Mouse (Mus musculus) neural tube, embryonic 14.5 days (tissue): Measurements from ENCODE around the gene Siah3. TPM values are rescaled to one million over a fixed set of nuclear protein-coding genes. Genes with fewer than 3 reads are reported as not detected.

Experiments
- ATAC-seq: fragments of 200-750 bp; cut with Nextera tagmentation; 2 replicates; pipeline ENCODE4 v1.8.0; 2017; ENCODE audit warnings: low read depth, mild to moderate bottlenecking, moderate TSS enrichment, moderate library complexity
- H3K27ac ChIP-seq: fragments of 300-500 bp; sonication (generic); 2 replicates; pipeline ENCODE4 v1.5.1; 2014; ENCODE audit warnings: low read depth, mild to moderate bottlenecking, control low read depth, low read length, moderate library complexity, mixed read lengths
- H3K27me3 ChIP-seq: fragments of 300-500 bp; sonication (generic); 2 replicates; pipeline ENCODE4 v1.6.1; 2014; ENCODE audit warnings: low read length; ENCODE audit not compliant: control insufficient read depth, insufficient read depth
- H3K36me3 ChIP-seq: fragments of 300-500 bp; sonication (generic); 2 replicates; pipeline ENCODE4 v1.6.1; 2014; ENCODE audit warnings: low read length, mixed read lengths; ENCODE audit not compliant: control insufficient read depth, insufficient read depth
- H3K4me1 ChIP-seq: fragments of 300-500 bp; sonication (generic); 2 replicates; pipeline ENCODE4 v1.6.1; 2014; ENCODE audit warnings: low read length; ENCODE audit not compliant: control insufficient read depth, insufficient read depth
- H3K4me2 ChIP-seq: fragments of 300-500 bp; sonication (generic); 2 replicates; pipeline ENCODE4 v1.6.1; 2014; ENCODE audit warnings: mild to moderate bottlenecking, low read depth, low read length, control low read depth
- H3K4me3 ChIP-seq: fragments of 300-500 bp; sonication (generic); 2 replicates; pipeline ENCODE4 v1.5.1; 2014; ENCODE audit warnings: low read depth, low read length, control low read depth, mixed read lengths
- H3K9ac ChIP-seq: fragments of 300-500 bp; sonication (generic); replicated peaks from 2 replicates; pipeline ENCODE4 v1.6.1; 2014; ENCODE audit warnings: low read depth, mild to moderate bottlenecking, control low read depth, low read length, mixed read lengths
- H3K9me3 ChIP-seq: fragments of 300-500 bp; sonication (generic); 2 replicates; pipeline ENCODE4 v1.6.1; 2016; ENCODE audit warnings: low read length; ENCODE audit not compliant: control insufficient read depth
- WGBS: fragments of 180-500 bp; shearing (Covaris S2); extraction: QIAGEN DNeasy Blood & Tissue Kit; methylation state at CpG from one replicate; pipeline ENCODE4 v1.1.7; 2014; 5-methylcytosine and 5-hydroxymethylcytosine counted together
- polyA plus RNA-seq: library from polyadenylated mRNA; unstranded; fragments of >200 nt; fragmentation: Nextera tagmentation; extraction: Ambion mirVana; gene quantifications from 2 replicates; pipeline ENCODE4 v1.2.1, GENCODE M21; 2014

The Siah3 gene
- polyA plus RNA-seq, 1 experiment from 2014 or later: 11.1 TPM

GRCm38 (mm10) chr14:75519668-75520067, 63.9 kb downstream of the Siah3 start:
- Histone ChIP-seq H3K27ac (no peak overlapping the region), H3K27me3 (no peaks in the 10 kb centered on the region), H3K9ac (no peak overlapping the region), H3K4me2 (no peak overlapping the region), H3K9me3 (no peaks in the 10 kb centered on the region), H3K36me3 (no peaks in the 10 kb centered on the region), H3K4me3 (no peak overlapping the region), H3K4me1 (peaks cover 11% of the 10 kb centered on the region; the same call in 1 of the 2 replicates)
- ATAC-seq: no peak
- WGBS: 91% methylated on average over 8 of the region's 8 CpGs

GRCm38 (mm10) chr14:75524648-75525047, 68.9 kb downstream of the Siah3 start:
- H3K27ac ChIP-seq: no peak overlapping the region
- no peaks in the 10 kb centered on the region for H3K27me3 ChIP-seq
- H3K36me3 ChIP-seq: no peaks in the 10 kb centered on the region
- H3K4me1 ChIP-seq: peaks cover 11% of the 10 kb centered on the region; the same call in 1 of the 2 replicates
- H3K4me3 ChIP-seq: no peak overlapping the region
- WGBS: 95% methylated on average over 2 of the region's 2 CpGs
- H3K9ac ChIP-seq: no peak overlapping the region
- H3K9me3 ChIP-seq: no peaks in the 10 kb centered on the region
- H3K4me2 ChIP-seq: no peak overlapping the region
- no peak for ATAC-seq

GRCm38 (mm10) chr14:75525376-75526145, 69.8 kb downstream of the Siah3 start:
- 91% methylated on average over 29 of the region's 29 CpGs for WGBS
- no peak for ATAC-seq
- Histone ChIP-seq H3K4me3 (no peak overlapping the region), H3K4me2 (no peak overlapping the region), H3K4me1 (peaks cover 11% of the 10 kb centered on the region; the same call in 1 of the 2 replicates), H3K36me3 (no peaks in the 10 kb centered on the region), H3K27me3 (no peaks in the 10 kb centered on the region), H3K27ac (no peak overlapping the region), H3K9me3 (no peaks in the 10 kb centered on the region), H3K9ac (no peak overlapping the region)

GRCm38 (mm10) chr14:75527464-75528190, 71.8 kb downstream of the Siah3 start:
- Histone ChIP-seq H3K4me2 (no peak overlapping the region), H3K36me3 (no peaks in the 10 kb centered on the region), H3K9me3 (no peaks in the 10 kb centered on the region), H3K4me3 (no peak overlapping the region), H3K9ac (no peak overlapping the region), H3K4me1 (peaks cover 11% of the 10 kb centered on the region), H3K27me3 (no peaks in the 10 kb centered on the region), H3K27ac (peak overlapping the region; percentile 49; the same call in 1 of the 2 replicates)
- 39% methylated on average over 10 of the region's 10 CpGs for WGBS
- ATAC-seq: peak; percentile 84; the same call in 1 of the 2 replicates

GRCm38 (mm10) chr14:75530815-75531353, 75.1 kb downstream of the Siah3 start:
- Histone ChIP-seq H3K27ac (no peak overlapping the region), H3K4me2 (no peak overlapping the region), H3K4me1 (peaks cover 11% of the 10 kb centered on the region), H3K9ac (no peak overlapping the region), H3K36me3 (no peaks in the 10 kb centered on the region), H3K9me3 (no peaks in the 10 kb centered on the region), H3K4me3 (no peak overlapping the region), H3K27me3 (no peaks in the 10 kb centered on the region)
- no peak for ATAC-seq
- WGBS: 71% methylated on average over 7 of the region's 7 CpGs

- ATAC-seq: 0 out of 2 replicates have a peak, but pooled peaks have one; percentile 21
- Histone ChIP-seq H3K4me1 (peaks cover 26% of the 10 kb centered on the region), H3K36me3 (no peaks in the 10 kb centered on the region), H3K4me2 (no peak overlapping the region), H3K9me3 (no peaks in the 10 kb centered on the region), H3K27ac (no peak overlapping the region), H3K9ac (no peak overlapping the region), H3K4me3 (no peak overlapping the region), H3K27me3 (no peaks in the 10 kb centered on the region)
- 29% methylated on average over 2 of the region's 2 CpGs for WGBS
These were observed 83.4 kb downstream of the Siah3 start for GRCm38 (mm10) chr14:75539205-75539604.

- Histone ChIP-seq H3K9me3 (no peaks in the 10 kb centered on the region), H3K27ac (peak overlapping the region; percentile 22; the same call in 1 of the 2 replicates), H3K4me1 (peaks cover 26% of the 10 kb centered on the region), H3K4me3 (no peak overlapping the region), H3K36me3 (no peaks in the 10 kb centered on the region), H3K27me3 (no peaks in the 10 kb centered on the region), H3K9ac (no peak overlapping the region), H3K4me2 (peak overlapping the region; percentile 16; the same call in 1 of the 2 replicates)
- ATAC-seq: peak; percentile 47
- WGBS: 39% methylated on average over 17 of the region's 17 CpGs
These were observed 84.6 kb downstream of the Siah3 start for GRCm38 (mm10) chr14:75540216-75540995.

GRCm38 (mm10) chr14:75540996-75541350, 85.2 kb downstream of the Siah3 start:
- 5% methylated on average over 5 of the region's 5 CpGs for WGBS
- peak overlapping the region; percentile 16; the same call in 1 of the 2 replicates for H3K4me2 ChIP-seq
- peak; percentile 77 for ATAC-seq
- H3K27ac ChIP-seq: peak overlapping the region; percentile 60; the same call in 1 of the 2 replicates
- peaks cover 26% of the 10 kb centered on the region for H3K4me1 ChIP-seq
- H3K4me3 ChIP-seq: no peak overlapping the region
- no peaks in the 10 kb centered on the region for H3K27me3 ChIP-seq
- H3K36me3 ChIP-seq: no peaks in the 10 kb centered on the region
- no peaks in the 10 kb centered on the region for H3K9me3 ChIP-seq
- 0 out of 2 replicates have a peak overlapping the region, but pooled peaks have one; percentile 7 for H3K9ac ChIP-seq
